Mouse (Mus musculus): Measurements from ENCODE around the gene Mylk. TPM values are rescaled to one million over a fixed set of nuclear protein-coding genes. Genes with fewer than 3 reads are reported as not detected.

Gene Mylk
- total RNA-seq, 1 experiment = 0.27 TPM

- H3K9ac ChIP-seq (ENCODE audit: insufficient read depth, low read depth, low read length, poor library complexity, severe bottlenecking) = no peak overlapping the region
- H3K36me3 ChIP-seq (ENCODE audit: control insufficient read depth, insufficient read depth, low read length, poor library complexity, severe bottlenecking) = no peaks in the 10 kb centered on the region
- TF ChIP-seq ZC3H11A (IDR thresholded peaks at IDR 0.05; ENCODE audit: borderline replicate concordance, low read depth, low read length) = no peak
- TF ChIP-seq CHD2 (IDR thresholded peaks at IDR 0.05; ENCODE audit: low read depth, low read length) = no peak
- no peak for TF ChIP-seq HCFC1 (IDR thresholded peaks at IDR 0.05; ENCODE audit: borderline replicate concordance, insufficient read depth, low read length)
- no peak for TF ChIP-seq ZNF384 (IDR thresholded peaks at IDR 0.05; ENCODE audit: low read depth, low read length)
- no peak for TF ChIP-seq MAFK (IDR thresholded peaks at IDR 0.05; ENCODE audit: insufficient read depth, low read depth, low read length)
- DNase-seq (ENCODE audit: low read depth, low spot score) = no peak
- no peaks in the 10 kb centered on the region; a peak in 1 of 4 replicates for H3K4me1 ChIP-seq (ENCODE audit: control insufficient read depth in 2 of 2, insufficient read depth in 2 of 2, low read length in 2 of 2, poor library complexity in 1 of 2)
- no peaks in the 10 kb centered on the region for H3K9me3 ChIP-seq (ENCODE audit: control insufficient read depth, insufficient read depth, low read depth, low read length)
- in situ Hi-C loops (cut with MboI; ENCODE audit: low sequenced_read_pairs in 2 of 2, unreplicated experiment in 2 of 2) = no loop called here
- H3K4me3 ChIP-seq (ENCODE audit: insufficient read depth in 1 of 2, low read depth in 1 of 2, low read length in 2 of 2, poor library complexity in 1 of 2, severe bottlenecking in 1 of 2) = no peak overlapping the region
- H3K27ac ChIP-seq (ENCODE audit: insufficient read depth, low read depth, low read length, poor library complexity, severe bottlenecking) = no peak overlapping the region
These were observed 184.7 kb downstream of the Mylk start for GRCm38 (mm10) chr16:34929686-34930085.

GRCm38 (mm10) chr16:34930110-34930509 lies 185.1 kb downstream of the Mylk start:
- in situ Hi-C loops (cut with MboI; ENCODE audit: low sequenced_read_pairs in 2 of 2, unreplicated experiment in 2 of 2) = no loop called here
- Histone ChIP-seq H3K9ac (ENCODE audit: insufficient read depth, low read depth, low read length, poor library complexity, severe bottlenecking) (no peak overlapping the region), H3K4me1 (ENCODE audit: control insufficient read depth in 2 of 2, insufficient read depth in 2 of 2, low read length in 2 of 2, poor library complexity in 1 of 2) (no peaks in the 10 kb centered on the region; a peak in 1 of 4 replicates), H3K27ac (ENCODE audit: insufficient read depth, low read depth, low read length, poor library complexity, severe bottlenecking) (no peak overlapping the region), H3K4me3 (ENCODE audit: insufficient read depth in 1 of 2, low read depth in 1 of 2, low read length in 2 of 2, poor library complexity in 1 of 2, severe bottlenecking in 1 of 2) (no peak overlapping the region), H3K36me3 (ENCODE audit: control insufficient read depth, insufficient read depth, low read length, poor library complexity, severe bottlenecking) (no peaks in the 10 kb centered on the region), H3K9me3 (ENCODE audit: control insufficient read depth, insufficient read depth, low read depth, low read length) (no peaks in the 10 kb centered on the region)
- DNase-seq (ENCODE audit: low read depth, low spot score) = no peak
- TF ChIP-seq ZC3H11A (IDR thresholded peaks at IDR 0.05; ENCODE audit: borderline replicate concordance, low read depth, low read length) = no peak
- TF ChIP-seq MAFK (IDR thresholded peaks at IDR 0.05; ENCODE audit: insufficient read depth, low read depth, low read length) = no peak
- TF ChIP-seq ZNF384 (IDR thresholded peaks at IDR 0.05; ENCODE audit: low read depth, low read length) = no peak
- no peak for TF ChIP-seq CHD2 (IDR thresholded peaks at IDR 0.05; ENCODE audit: low read depth, low read length)
- TF ChIP-seq HCFC1 (IDR thresholded peaks at IDR 0.05; ENCODE audit: borderline replicate concordance, insufficient read depth, low read length) = no peak

- Histone ChIP-seq H3K4me3 (ENCODE audit: insufficient read depth in 1 of 2, low read depth in 1 of 2, low read length in 2 of 2, poor library complexity in 1 of 2, severe bottlenecking in 1 of 2) (no peak overlapping the region), H3K4me1 (ENCODE audit: control insufficient read depth in 2 of 2, insufficient read depth in 2 of 2, low read length in 2 of 2, poor library complexity in 1 of 2) (peaks cover 3 to 6% of the 10 kb centered on the region in 2 experiments; a peak in 3 of 4 replicates), H3K27ac (ENCODE audit: insufficient read depth, low read depth, low read length, poor library complexity, severe bottlenecking) (no peak overlapping the region), H3K9ac (ENCODE audit: insufficient read depth, low read depth, low read length, poor library complexity, severe bottlenecking) (no peak overlapping the region), H3K9me3 (ENCODE audit: control insufficient read depth, insufficient read depth, low read depth, low read length) (no peaks in the 10 kb centered on the region), H3K36me3 (ENCODE audit: control insufficient read depth, insufficient read depth, low read length, poor library complexity, severe bottlenecking) (no peaks in the 10 kb centered on the region)
- DNase-seq (ENCODE audit: low read depth, low spot score) = no peak
- no peak for TF ChIP-seq CHD2 (IDR thresholded peaks at IDR 0.05; ENCODE audit: low read depth, low read length)
- TF ChIP-seq MAFK (IDR thresholded peaks at IDR 0.05; ENCODE audit: insufficient read depth, low read depth, low read length) = no peak
- TF ChIP-seq HCFC1 (IDR thresholded peaks at IDR 0.05; ENCODE audit: borderline replicate concordance, insufficient read depth, low read length) = no peak
- no peak for TF ChIP-seq ZNF384 (IDR thresholded peaks at IDR 0.05; ENCODE audit: low read depth, low read length)
- TF ChIP-seq ZC3H11A (IDR thresholded peaks at IDR 0.05; ENCODE audit: borderline replicate concordance, low read depth, low read length) = no peak
- in situ Hi-C loops (cut with MboI; ENCODE audit: low sequenced_read_pairs in 2 of 2, unreplicated experiment in 2 of 2) = no loop called here
These were observed 186.3 kb downstream of the Mylk start for GRCm38 (mm10) chr16:34931306-34931705.

GRCm38 (mm10) chr16:34933173-34933572 lies 188.2 kb downstream of the Mylk start:
- H3K9me3 ChIP-seq (ENCODE audit: control insufficient read depth, insufficient read depth, low read depth, low read length) = no peaks in the 10 kb centered on the region
- no peak for DNase-seq (ENCODE audit: low read depth, low spot score)
- H3K4me1 ChIP-seq (ENCODE audit: control insufficient read depth in 2 of 2, insufficient read depth in 2 of 2, low read length in 2 of 2, poor library complexity in 1 of 2) = peaks cover 3 to 6% of the 10 kb centered on the region in 2 experiments; a peak in 3 of 4 replicates
- no peak overlapping the region for H3K27ac ChIP-seq (ENCODE audit: insufficient read depth, low read depth, low read length, poor library complexity, severe bottlenecking)
- H3K36me3 ChIP-seq (ENCODE audit: control insufficient read depth, insufficient read depth, low read length, poor library complexity, severe bottlenecking) = no peaks in the 10 kb centered on the region
- no peak overlapping the region for H3K4me3 ChIP-seq (ENCODE audit: insufficient read depth in 1 of 2, low read depth in 1 of 2, low read length in 2 of 2, poor library complexity in 1 of 2, severe bottlenecking in 1 of 2)
- no peak for TF ChIP-seq MAFK (IDR thresholded peaks at IDR 0.05; ENCODE audit: insufficient read depth, low read depth, low read length)
- no peak for TF ChIP-seq CHD2 (IDR thresholded peaks at IDR 0.05; ENCODE audit: low read depth, low read length)
- no peak for TF ChIP-seq HCFC1 (IDR thresholded peaks at IDR 0.05; ENCODE audit: borderline replicate concordance, insufficient read depth, low read length)
- TF ChIP-seq ZNF384 (IDR thresholded peaks at IDR 0.05; ENCODE audit: low read depth, low read length) = no peak
- no peak for TF ChIP-seq ZC3H11A (IDR thresholded peaks at IDR 0.05; ENCODE audit: borderline replicate concordance, low read depth, low read length)
- in situ Hi-C loops (cut with MboI; ENCODE audit: low sequenced_read_pairs in 2 of 2, unreplicated experiment in 2 of 2) = no loop called here
- H3K9ac ChIP-seq (ENCODE audit: insufficient read depth, low read depth, low read length, poor library complexity, severe bottlenecking) = no peak overlapping the region

- Histone ChIP-seq H3K4me3 (ENCODE audit: insufficient read depth in 1 of 2, low read depth in 1 of 2, low read length in 2 of 2, poor library complexity in 1 of 2, severe bottlenecking in 1 of 2) (no peak overlapping the region), H3K9ac (ENCODE audit: insufficient read depth, low read depth, low read length, poor library complexity, severe bottlenecking) (no peak overlapping the region), H3K27ac (ENCODE audit: insufficient read depth, low read depth, low read length, poor library complexity, severe bottlenecking) (no peak overlapping the region), H3K4me1 (ENCODE audit: control insufficient read depth in 2 of 2, insufficient read depth in 2 of 2, low read length in 2 of 2, poor library complexity in 1 of 2) (peaks cover 3 to 6% of the 10 kb centered on the region in 2 experiments; a peak in 3 of 4 replicates), H3K36me3 (ENCODE audit: control insufficient read depth, insufficient read depth, low read length, poor library complexity, severe bottlenecking) (no peaks in the 10 kb centered on the region), H3K9me3 (ENCODE audit: control insufficient read depth, insufficient read depth, low read depth, low read length) (no peaks in the 10 kb centered on the region)
- DNase-seq (ENCODE audit: low read depth, low spot score) = no peak
- in situ Hi-C loops (cut with MboI; ENCODE audit: low sequenced_read_pairs in 2 of 2, unreplicated experiment in 2 of 2) = no loop called here
- TF ChIP-seq CHD2 (IDR thresholded peaks at IDR 0.05; ENCODE audit: low read depth, low read length) (no peak), MAFK (IDR thresholded peaks at IDR 0.05; ENCODE audit: insufficient read depth, low read depth, low read length) (no peak), ZNF384 (IDR thresholded peaks at IDR 0.05; ENCODE audit: low read depth, low read length) (no peak), ZC3H11A (IDR thresholded peaks at IDR 0.05; ENCODE audit: borderline replicate concordance, low read depth, low read length) (no peak), HCFC1 (IDR thresholded peaks at IDR 0.05; ENCODE audit: borderline replicate concordance, insufficient read depth, low read length) (no peak)
These were observed 189.5 kb downstream of the Mylk start for GRCm38 (mm10) chr16:34934486-34934885.
